Mouse (Mus musculus) erythroblast, embryonic 14.5 days (primary cell): ENCODE data around the gene Lmbr1.

Experiments used
- GATA1 ChIP-seq: IDR thresholded peaks from 2 replicates; pipeline ENCODE4 v1.6.1; 2012; ENCODE audit warnings: low read length, inconsistent platforms, mixed read lengths
- TAL1 ChIP-seq: IDR thresholded peaks from 3 replicates; pipeline ENCODE4 v1.6.1; 2012; ENCODE audit warnings: low read length, inconsistent platforms, mixed read lengths

DNA sequence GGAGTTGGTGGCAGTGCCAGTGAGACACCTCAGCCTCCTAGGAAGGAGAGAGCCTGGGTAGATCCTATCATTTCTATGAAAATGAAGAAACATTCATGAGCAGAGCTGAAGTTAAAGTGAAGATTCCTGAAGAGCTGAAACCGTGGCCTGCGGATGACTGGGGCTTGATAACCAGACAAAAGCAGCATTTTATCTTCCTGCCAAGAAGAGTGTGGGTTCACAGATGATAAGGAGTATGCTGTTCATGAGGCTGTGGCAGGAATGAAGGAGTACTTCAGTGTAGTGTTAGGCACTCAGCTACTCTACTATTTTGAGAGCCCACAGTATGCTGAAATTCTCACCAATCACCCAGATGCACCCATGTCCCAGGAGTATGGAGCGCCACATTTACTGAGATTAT is 160.2 kb downstream of the Lmbr1 start:
- no peak for TF ChIP-seq GATA1
- TF ChIP-seq TAL1, result no peak
